Mouse (Mus musculus): Measurements from ENCODE around the gene Mroh3. TPM values are rescaled to one million over a fixed set of nuclear protein-coding genes. Genes with fewer than 3 reads are reported as not detected.

Mroh3 gene
- polyA plus RNA-seq, 1 experiment from 2014 or later: not detected

DNA sequence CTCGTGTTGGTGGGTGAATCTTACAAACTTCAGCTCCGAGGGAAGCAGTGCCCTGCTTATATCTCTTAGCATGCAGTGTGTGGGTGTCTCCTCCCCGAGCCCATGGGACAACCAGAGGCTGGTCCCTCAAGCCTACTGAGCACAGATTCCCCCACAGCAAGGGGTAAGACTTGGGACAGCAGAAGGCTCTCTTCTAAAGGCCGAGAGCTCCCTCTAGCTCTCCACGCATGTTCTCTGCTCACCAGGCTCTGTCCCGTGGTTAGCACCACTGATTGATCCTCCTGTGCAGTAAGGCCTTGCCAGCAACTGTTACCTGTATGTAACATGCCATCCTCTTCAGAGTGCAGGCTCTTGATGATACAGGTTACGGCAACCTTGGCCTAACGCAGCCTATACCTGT, 45.0 kb downstream of the Mroh3 start:
- Histone ChIP-seq H3K36me3 (peaks cover 73% of the 10 kb centered on the region), H3K4me3 (no peak overlapping the region), H3K27ac (replicated peaks) (no peak overlapping the region), H3K4me1 (peaks cover 30% of the 10 kb centered on the region), H3K27me3 (ENCODE audit: low read depth, poor library complexity, severe bottlenecking) (peaks cover 12% of the 10 kb centered on the region; the same call in 1 of the 2 replicates), H3K9me3 (replicated peaks) (no peaks in the 10 kb centered on the region)
- WGBS: 78% methylated on average over 8 of the region's 8 CpGs
- DNase-seq (ENCODE audit: low spot score): no peak

DNA sequence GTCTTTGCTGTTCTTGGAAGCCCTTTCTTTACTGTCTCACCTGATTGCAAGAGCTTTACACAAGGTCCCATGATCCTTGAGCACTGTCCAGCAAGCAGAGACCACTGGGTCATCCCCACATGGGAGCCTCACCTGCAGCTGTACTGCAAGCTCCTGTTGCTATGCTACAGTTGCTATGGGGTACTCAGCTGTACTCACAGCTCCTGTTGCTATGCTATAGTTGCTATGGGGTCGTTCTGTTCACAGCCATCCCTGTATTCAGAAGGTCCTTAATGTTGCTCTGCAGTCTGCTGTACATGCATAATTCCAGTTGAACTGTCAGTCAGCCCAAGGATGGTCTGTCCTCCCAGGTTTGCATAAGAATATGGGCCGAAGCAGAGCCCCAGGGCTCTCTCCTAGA, 47.2 kb downstream of the Mroh3 start:
- Histone ChIP-seq H3K36me3 (peaks cover 77% of the 10 kb centered on the region), H3K27me3 (ENCODE audit: low read depth, poor library complexity, severe bottlenecking) (no peaks in the 10 kb centered on the region), H3K4me1 (peaks cover 21% of the 10 kb centered on the region), H3K4me3 (no peak overlapping the region), H3K27ac (replicated peaks) (no peak overlapping the region), H3K9me3 (replicated peaks) (no peaks in the 10 kb centered on the region)
- WGBS: 66% methylated on average over 2 of the region's 2 CpGs
- no peak for DNase-seq (ENCODE audit: low spot score)

DNA sequence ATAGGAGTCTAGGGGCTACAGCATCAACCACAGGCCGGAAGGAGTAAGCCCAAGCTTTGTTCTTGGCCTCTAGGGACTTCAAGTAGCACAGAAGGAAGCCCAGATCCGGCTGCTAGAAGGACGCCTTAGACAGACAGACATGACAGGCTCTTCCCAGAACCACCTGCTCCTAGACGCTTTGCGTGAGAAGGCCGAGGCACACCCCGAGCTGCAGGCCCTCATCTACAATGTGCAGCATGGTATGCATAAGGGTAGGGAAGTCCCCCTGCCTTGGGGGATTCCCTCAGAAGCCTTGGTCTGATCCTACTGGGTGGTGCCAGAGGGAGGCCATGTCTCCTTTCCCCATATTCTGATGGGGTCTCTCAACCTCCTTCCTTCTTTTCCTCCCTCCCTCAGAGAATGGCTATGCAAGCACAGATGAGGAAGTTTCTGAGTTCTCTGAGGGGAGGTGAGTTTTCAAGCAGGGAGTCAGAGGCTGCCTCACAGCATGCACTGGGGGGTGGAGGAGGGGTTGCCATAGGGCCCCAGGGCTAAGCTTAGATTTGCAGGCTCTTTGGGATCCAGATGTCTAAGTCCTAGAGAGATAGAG, 51.2 kb downstream of the Mroh3 start:
- peaks cover 11% of the 10 kb centered on the region for H3K4me1 ChIP-seq
- no peaks in the 10 kb centered on the region for H3K9me3 ChIP-seq (replicated peaks)
- H3K36me3 ChIP-seq: peaks cover 94% of the 10 kb centered on the region
- H3K27me3 ChIP-seq (ENCODE audit: low read depth, poor library complexity, severe bottlenecking): 0 out of 2 replicates have a peak, but pooled peaks cover 3% of the 10 kb centered on the region
- H3K27ac ChIP-seq (replicated peaks): no peak overlapping the region
- DNase-seq (ENCODE audit: low spot score): no peak
- 92% methylated on average over 7 of the region's 7 CpGs for WGBS
- H3K4me3 ChIP-seq: no peak overlapping the region

DNA sequence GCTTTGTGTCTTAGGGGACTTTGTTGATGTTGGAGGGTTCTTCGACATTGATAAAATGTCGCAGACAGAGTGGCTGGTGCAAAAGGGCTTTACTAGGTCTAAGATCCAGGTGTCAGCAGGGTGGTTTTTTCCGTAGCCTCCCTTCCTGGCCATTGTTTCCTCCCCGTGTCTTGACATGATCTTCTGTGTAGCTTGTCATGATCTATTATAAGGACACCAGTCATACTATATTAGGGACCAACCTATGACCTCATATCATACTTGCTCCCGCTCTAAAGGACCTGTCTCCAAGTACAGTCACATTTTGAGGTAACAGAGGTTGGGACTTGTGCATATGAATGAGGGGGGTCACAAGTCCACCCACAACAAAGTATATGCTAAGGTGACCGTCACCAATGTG, 51.7 kb downstream of the Mroh3 start:
- no peak for DNase-seq (ENCODE audit: low spot score)
- no peaks in the 10 kb centered on the region for H3K9me3 ChIP-seq (replicated peaks)
- H3K4me1 ChIP-seq: peaks cover 10% of the 10 kb centered on the region
- 95% methylated on average over 6 of the region's 6 CpGs for WGBS
- no peak overlapping the region for H3K27ac ChIP-seq (replicated peaks)
- H3K4me3 ChIP-seq: no peak overlapping the region
- H3K36me3 ChIP-seq: peaks cover 97% of the 10 kb centered on the region
- 0 out of 2 replicates have a peak, but pooled peaks cover 3% of the 10 kb centered on the region for H3K27me3 ChIP-seq (ENCODE audit: low read depth, poor library complexity, severe bottlenecking)

DNA sequence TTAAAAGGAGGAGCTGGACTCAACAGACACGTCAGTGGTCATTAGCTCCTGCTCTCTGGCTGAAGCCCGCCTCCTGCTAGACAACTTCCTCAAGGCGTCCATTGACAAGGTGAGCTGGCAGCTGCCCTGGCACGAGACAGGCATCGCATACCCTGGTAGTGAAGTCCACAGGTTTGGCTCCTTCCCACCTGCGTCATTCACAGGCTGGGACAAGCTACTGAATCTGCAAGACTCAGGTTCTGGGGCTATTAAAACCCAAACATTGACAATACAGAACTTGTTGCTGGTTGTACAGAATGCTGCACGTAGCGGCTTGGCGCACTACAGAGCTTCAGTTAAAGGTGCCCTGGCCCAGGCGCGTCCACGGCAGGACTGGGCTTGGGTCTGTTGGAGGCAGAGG, 52.3 kb downstream of the Mroh3 start:
- peaks cover 97% of the 10 kb centered on the region for H3K36me3 ChIP-seq
- no peak overlapping the region for H3K27ac ChIP-seq (replicated peaks)
- 0 out of 2 replicates have a peak, but pooled peaks cover 3% of the 10 kb centered on the region for H3K27me3 ChIP-seq (ENCODE audit: low read depth, poor library complexity, severe bottlenecking)
- WGBS: 91% methylated on average over 12 of the region's 12 CpGs
- no peaks in the 10 kb centered on the region for H3K9me3 ChIP-seq (replicated peaks)
- H3K4me3 ChIP-seq: no peak overlapping the region
- no peak for DNase-seq (ENCODE audit: low spot score)
- peaks cover 4% of the 10 kb centered on the region for H3K4me1 ChIP-seq

DNA sequence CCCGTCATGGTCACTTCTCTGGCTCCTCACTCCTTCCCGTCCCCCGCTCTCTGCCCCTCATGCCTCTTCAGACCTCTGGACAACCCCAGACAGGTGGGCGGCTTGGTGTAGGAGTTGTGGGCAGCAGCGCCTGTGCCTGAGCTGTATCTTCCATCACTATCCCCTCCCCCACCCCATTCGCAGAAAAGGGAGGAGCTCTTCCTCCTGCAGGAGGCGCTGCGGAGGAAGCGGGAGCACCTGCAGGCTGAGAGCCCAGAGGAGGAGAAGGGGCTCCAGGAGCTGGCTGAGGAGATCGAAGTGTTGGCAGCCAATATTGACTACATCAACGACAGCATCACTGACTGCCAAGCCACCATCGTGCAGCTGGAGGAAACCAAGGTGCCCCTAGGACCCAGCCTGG, 52.8 kb downstream of the Mroh3 start:
- no peak overlapping the region for H3K27ac ChIP-seq (replicated peaks)
- peaks cover 97% of the 10 kb centered on the region for H3K36me3 ChIP-seq
- WGBS: 44% methylated on average over 12 of the region's 12 CpGs
- no peak overlapping the region for H3K4me3 ChIP-seq
- H3K9me3 ChIP-seq (replicated peaks): no peaks in the 10 kb centered on the region
- H3K4me1 ChIP-seq: no peaks in the 10 kb centered on the region
- 0 out of 2 replicates have a peak, but pooled peaks cover 3% of the 10 kb centered on the region for H3K27me3 ChIP-seq (ENCODE audit: low read depth, poor library complexity, severe bottlenecking)
- no peak for DNase-seq (ENCODE audit: low spot score)

DNA sequence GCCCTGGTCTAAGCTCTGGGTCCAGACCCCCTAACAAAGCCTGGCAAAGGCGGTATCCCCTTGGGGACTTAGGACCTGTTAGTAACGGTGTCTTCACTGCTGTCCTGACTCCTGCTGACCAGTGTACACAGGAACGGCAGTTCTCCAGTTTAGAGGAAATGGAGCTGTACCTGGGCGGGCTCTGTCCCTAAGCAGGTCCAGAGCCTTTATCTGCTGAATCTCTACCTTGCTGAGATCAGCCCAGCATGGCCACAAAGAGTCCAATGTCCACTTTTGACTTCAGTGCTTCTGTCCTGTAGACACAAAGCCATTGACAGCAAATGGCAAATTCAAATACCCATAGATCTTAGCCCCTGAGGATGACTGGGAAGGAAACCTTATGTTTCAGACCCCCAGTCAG, 55.7 kb downstream of the Mroh3 start:
- peaks cover 98% of the 10 kb centered on the region for H3K36me3 ChIP-seq
- no peaks in the 10 kb centered on the region; the same call in 1 of the 2 replicates for H3K4me1 ChIP-seq

DNA sequence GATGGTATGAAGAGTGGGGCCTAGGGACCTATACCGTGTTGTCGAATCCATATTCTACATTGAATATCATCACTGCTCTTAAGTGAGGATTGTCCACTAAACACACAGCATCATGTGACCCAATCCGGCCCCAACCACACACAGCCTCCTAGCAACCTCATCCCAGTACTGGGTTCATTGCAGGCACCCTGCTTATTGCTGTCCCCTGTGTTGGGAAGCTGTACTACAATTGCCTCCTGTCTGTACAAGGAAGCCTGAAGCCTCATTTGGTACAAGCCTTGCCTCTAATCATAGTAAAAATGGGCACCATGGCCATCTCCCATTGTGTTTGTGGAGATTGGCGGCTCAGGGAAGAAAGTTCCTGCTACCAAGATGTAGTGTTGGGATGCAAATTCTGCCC, 56.3 kb downstream of the Mroh3 start:
- Histone ChIP-seq H3K4me1 (no peaks in the 10 kb centered on the region; the same call in 1 of the 2 replicates), H3K27ac (replicated peaks) (no peak overlapping the region), H3K36me3 (peaks cover 98% of the 10 kb centered on the region), H3K9me3 (replicated peaks) (no peaks in the 10 kb centered on the region), H3K27me3 (ENCODE audit: low read depth, poor library complexity, severe bottlenecking) (0 out of 2 replicates have a peak, but pooled peaks cover 3% of the 10 kb centered on the region), H3K4me3 (no peak overlapping the region)
- DNase-seq (ENCODE audit: low spot score): no peak
- 92% methylated on average over 4 of the region's 4 CpGs for WGBS

More for the DNA sequence above, 55.7 kb downstream of the Mroh3 start:
- DNase-seq (ENCODE audit: low spot score): no peak
- Histone ChIP-seq H3K9me3 (replicated peaks) (no peaks in the 10 kb centered on the region), H3K27me3 (ENCODE audit: low read depth, poor library complexity, severe bottlenecking) (0 out of 2 replicates have a peak, but pooled peaks cover 3% of the 10 kb centered on the region), H3K4me3 (no peak overlapping the region), H3K27ac (replicated peaks) (no peak overlapping the region)
- WGBS: 94% methylated on average over 4 of the region's 4 CpGs

DNA sequence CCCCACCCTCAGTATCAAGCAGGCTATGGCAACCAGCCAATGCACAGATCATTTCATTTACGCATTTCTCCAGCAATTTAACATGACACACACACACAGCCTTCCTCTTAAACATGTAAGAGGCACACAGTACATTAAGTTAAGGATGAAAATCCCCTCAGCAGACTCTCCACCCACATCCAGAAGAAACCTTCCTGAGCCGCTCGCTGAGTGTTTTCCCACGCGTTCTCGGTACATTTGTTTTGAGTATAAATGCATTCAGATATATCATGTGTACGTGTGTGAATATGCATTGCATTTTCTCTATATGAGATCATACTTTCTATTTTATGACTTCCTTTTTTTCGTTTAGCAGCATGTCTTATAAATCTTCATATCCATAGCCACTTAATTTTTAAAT, 61.3 kb downstream of the Mroh3 start:
- 94% methylated on average over 8 of the region's 8 CpGs for WGBS

DNA sequence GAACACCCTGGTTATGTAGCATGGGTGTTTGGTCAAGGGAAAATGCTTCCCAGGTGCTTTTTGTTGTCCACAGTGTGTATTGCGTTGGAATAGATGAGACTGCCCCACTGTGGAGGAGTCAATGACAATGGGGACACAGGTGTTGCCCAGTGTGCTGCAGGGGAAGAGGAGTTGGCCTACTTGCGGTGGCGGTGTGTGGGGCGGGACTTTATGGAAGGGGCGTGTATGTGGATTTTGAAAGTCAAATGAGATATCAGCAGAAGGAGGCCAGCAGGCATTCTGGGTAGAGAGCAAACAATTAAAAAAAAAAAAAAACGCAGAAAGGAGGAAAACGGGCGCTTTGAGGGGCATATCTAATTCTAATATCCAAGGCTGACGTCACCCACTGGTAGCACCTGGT, 62.9 kb downstream of the Mroh3 start:
- WGBS: 89% methylated on average over 9 of the region's 9 CpGs
- peaks cover 94% of the 10 kb centered on the region for H3K36me3 ChIP-seq

More for the DNA sequence above, 61.3 kb downstream of the Mroh3 start:
- no peak overlapping the region for H3K27ac ChIP-seq (replicated peaks)
- no peak overlapping the region for H3K4me3 ChIP-seq
- no peaks in the 10 kb centered on the region for H3K9me3 ChIP-seq (replicated peaks)
- DNase-seq (ENCODE audit: low spot score): no peak
- H3K27me3 ChIP-seq (ENCODE audit: low read depth, poor library complexity, severe bottlenecking): no peaks in the 10 kb centered on the region
- peaks cover 99% of the 10 kb centered on the region for H3K36me3 ChIP-seq
- no peaks in the 10 kb centered on the region; the same call in 1 of the 2 replicates for H3K4me1 ChIP-seq

DNA sequence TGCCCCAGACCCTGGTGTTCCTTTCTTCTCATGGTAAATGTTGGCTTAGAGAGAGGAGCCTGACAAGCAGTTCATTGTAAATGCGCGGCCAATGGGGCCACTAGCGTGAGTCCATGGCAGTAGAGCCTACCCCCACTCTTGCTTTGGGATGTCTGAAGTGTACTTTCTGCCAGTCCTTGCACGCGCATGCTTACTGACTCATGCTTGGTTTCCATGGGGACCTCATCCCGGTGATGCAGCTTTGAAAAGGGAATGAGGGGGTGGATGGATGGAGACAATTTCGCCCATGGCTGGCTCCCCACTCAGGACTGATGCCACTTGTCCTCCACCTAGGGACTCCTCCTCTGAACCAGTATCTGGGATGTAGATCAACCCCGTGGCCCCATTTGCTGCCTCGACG, 69.1 kb downstream of the Mroh3 start:
- WGBS: 72% methylated on average over 10 of the region's 10 CpGs
- peaks cover 62% of the 10 kb centered on the region for H3K4me1 ChIP-seq
- peaks cover 36% of the 10 kb centered on the region for H3K36me3 ChIP-seq
- H3K9me3 ChIP-seq (replicated peaks): no peaks in the 10 kb centered on the region
- H3K27me3 ChIP-seq (ENCODE audit: low read depth, poor library complexity, severe bottlenecking): peaks cover 8% of the 10 kb centered on the region
- no peak for DNase-seq (ENCODE audit: low spot score)
- H3K4me3 ChIP-seq: no peak overlapping the region
- peak overlapping the region; percentile 55 for H3K27ac ChIP-seq (replicated peaks)

More for the DNA sequence above, 62.9 kb downstream of the Mroh3 start:
- no peak overlapping the region for H3K27ac ChIP-seq (replicated peaks)
- H3K4me1 ChIP-seq: peaks cover 1% of the 10 kb centered on the region; the same call in 1 of the 2 replicates
- H3K4me3 ChIP-seq: no peak overlapping the region
- no peak for DNase-seq (ENCODE audit: low spot score)
- no peaks in the 10 kb centered on the region for H3K9me3 ChIP-seq (replicated peaks)
- H3K27me3 ChIP-seq (ENCODE audit: low read depth, poor library complexity, severe bottlenecking): no peaks in the 10 kb centered on the region

DNA sequence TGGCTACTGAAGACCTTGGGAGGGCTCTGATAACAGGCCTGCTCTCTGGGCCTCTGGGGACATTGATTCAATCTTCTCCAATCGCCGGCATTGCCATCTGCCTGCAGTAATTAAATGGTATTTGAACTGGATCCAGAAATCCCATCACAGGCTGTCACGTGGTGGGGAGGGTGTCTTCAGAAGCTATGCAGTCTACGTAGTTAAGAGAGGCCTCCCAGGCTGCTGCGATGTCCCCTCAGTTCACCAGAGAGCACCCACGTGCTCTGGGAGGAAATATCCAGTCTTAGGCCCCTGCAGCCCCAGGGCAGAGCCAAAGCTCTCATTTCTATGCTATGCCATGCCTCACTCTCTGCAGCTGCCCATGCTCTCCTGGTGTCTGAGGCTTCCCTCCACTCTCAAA, 70.3 kb downstream of the Mroh3 start:
- no peak overlapping the region for H3K4me3 ChIP-seq
- H3K36me3 ChIP-seq: peaks cover 24% of the 10 kb centered on the region
- no peaks in the 10 kb centered on the region for H3K9me3 ChIP-seq (replicated peaks)
- no peak for DNase-seq (ENCODE audit: low spot score)
- H3K27me3 ChIP-seq (ENCODE audit: low read depth, poor library complexity, severe bottlenecking): peaks cover 17% of the 10 kb centered on the region
- peak overlapping the region; percentile 55 for H3K27ac ChIP-seq (replicated peaks)
- peaks cover 74% of the 10 kb centered on the region for H3K4me1 ChIP-seq
- 67% methylated on average over 6 of the region's 6 CpGs for WGBS

DNA sequence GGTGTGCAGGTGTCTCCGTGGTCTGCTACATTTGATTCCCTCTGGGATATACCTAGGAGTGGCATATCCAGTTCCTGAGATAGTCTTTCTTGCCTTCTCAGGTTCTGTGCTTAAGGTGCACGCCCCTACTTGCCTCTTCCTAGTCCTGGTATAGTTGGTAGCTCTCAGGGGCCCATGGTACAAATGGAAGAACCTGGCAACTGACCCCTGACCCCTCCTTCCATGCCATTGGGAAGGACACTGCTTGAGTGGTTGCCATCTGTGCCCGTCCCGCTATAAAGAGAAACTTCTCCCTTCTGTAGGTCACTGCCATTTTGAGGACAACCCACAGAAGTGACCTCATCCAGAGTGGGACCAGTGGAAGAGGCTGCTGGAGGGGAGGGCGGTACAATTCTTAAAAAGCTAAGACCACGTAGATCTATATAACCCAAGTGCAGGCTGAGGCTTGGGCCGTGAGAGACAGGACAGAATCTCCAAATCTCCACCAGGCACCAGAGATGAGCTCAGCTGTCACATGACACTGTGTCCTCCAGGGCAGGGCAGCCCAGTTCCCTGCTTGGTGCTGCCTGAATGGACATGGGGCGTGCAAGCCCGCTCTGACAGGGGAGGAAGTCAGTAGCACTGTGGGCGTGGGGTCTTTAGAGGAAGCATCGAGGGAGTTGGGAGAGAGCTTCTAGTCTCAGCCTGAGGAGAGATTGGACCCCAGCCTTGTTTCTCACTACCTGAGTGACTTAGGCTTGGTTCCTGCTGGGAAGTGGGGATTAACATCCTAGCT, 71.3 kb downstream of the Mroh3 start:
- H3K36me3 ChIP-seq: peaks cover 15% of the 10 kb centered on the region
- H3K9me3 ChIP-seq (replicated peaks): no peaks in the 10 kb centered on the region
- H3K27me3 ChIP-seq (ENCODE audit: low read depth, poor library complexity, severe bottlenecking): peaks cover 26% of the 10 kb centered on the region
- H3K4me1 ChIP-seq: peaks cover 84% of the 10 kb centered on the region
- WGBS: 83% methylated on average over 11 of the region's 11 CpGs
- H3K27ac ChIP-seq (replicated peaks): peak overlapping the region; percentile 42
- no peak for DNase-seq (ENCODE audit: low spot score)
- H3K4me3 ChIP-seq: no peak overlapping the region
